Mouse (Mus musculus) midbrain, embryonic 10.5 days (tissue): ENCODE data around the gene Cdc42bpb. TPM values are rescaled to one million over a fixed set of nuclear protein-coding genes. Genes with fewer than 3 reads are reported as not detected.

Experiments
- DNase-seq: peaks from one replicate; pipeline ENCODE4 v3.0.0-alpha.2; 2017; ENCODE audit warnings: low spot score
- H3K27ac ChIP-seq: fragments of 300-500 bp; sonication (generic); replicated peaks from 2 replicates; pipeline ENCODE4 v1.5.1; 2016; ENCODE audit warnings: mild to moderate bottlenecking
- H3K27me3 ChIP-seq: fragments of 300-500 bp; sonication (generic); 2 replicates; pipeline ENCODE4 v1.6.1; 2016; ENCODE audit warnings: low read depth, mild to moderate bottlenecking; ENCODE audit not compliant: poor library complexity, severe bottlenecking
- H3K36me3 ChIP-seq: fragments of 300-500 bp; sonication (generic); 2 replicates; pipeline ENCODE4 v1.6.1; 2016; ENCODE audit warnings: mild to moderate bottlenecking, moderate library complexity
- H3K4me1 ChIP-seq: fragments of 300-500 bp; sonication (generic); 2 replicates; pipeline ENCODE4 v1.6.1; 2016
- H3K4me3 ChIP-seq: fragments of 300-500 bp; sonication (generic); 2 replicates; pipeline ENCODE4 v1.5.1; 2016; ENCODE audit warnings: mild to moderate bottlenecking, moderate library complexity
- H3K9me3 ChIP-seq: fragments of 300-500 bp; sonication (generic); replicated peaks from 2 replicates; pipeline ENCODE4 v1.6.1; 2016; ENCODE audit warnings: mild to moderate bottlenecking
- WGBS: fragments of 180-500 bp; shearing (Covaris S2); methylation state at CpG from one replicate; pipeline ENCODE4 v1.1.7; 2016; 5-methylcytosine and 5-hydroxymethylcytosine counted together
- polyA plus RNA-seq: library from polyadenylated mRNA; unstranded; fragments of >200 nt; fragmentation: Nextera tagmentation; extraction: Ambion mirVana; gene quantifications from 2 replicates; pipeline ENCODE4 v1.2.1, GENCODE M21; 2016

Cdc42bpb gene
- polyA plus RNA-seq, 1 experiment from 2014 or later, result 31.4 TPM

DNA sequence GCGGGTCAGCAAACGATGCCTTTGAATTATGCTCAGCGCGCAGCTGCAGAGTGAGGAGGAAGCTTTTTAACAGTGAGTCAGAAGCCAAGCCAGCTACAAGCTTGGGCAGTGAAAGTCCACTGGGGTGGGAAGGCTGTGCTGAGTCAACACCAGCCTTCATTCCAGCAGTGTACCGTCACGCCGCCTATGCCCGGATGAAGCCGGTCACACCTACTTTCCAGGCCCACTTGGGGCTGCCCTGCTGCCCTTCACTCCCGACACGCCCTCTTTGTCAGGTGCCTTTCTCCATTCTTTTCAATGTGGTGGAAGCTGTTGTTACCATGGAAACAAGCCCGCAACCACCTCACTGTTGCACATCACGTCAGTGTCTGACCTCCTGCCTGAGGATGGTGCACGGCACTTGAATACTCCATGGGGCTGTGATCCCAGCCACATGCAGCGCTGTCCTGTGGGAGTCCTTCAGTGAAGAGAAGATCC is 24.0 kb downstream of the Cdc42bpb start:
- 72% methylated on average over 15 of the region's 15 CpGs for WGBS
- no peaks in the 10 kb centered on the region for H3K27me3 ChIP-seq
- peaks cover 16% of the 10 kb centered on the region for H3K36me3 ChIP-seq
- DNase-seq, result peak; percentile 23
- H3K9me3 ChIP-seq, result no peaks in the 10 kb centered on the region
- 0 out of 2 replicates have a peak overlapping the region, but pooled peaks have one; percentile 17 for H3K27ac ChIP-seq
- H3K4me1 ChIP-seq, result peaks cover 48% of the 10 kb centered on the region
- H3K4me3 ChIP-seq, result no peak overlapping the region

DNA sequence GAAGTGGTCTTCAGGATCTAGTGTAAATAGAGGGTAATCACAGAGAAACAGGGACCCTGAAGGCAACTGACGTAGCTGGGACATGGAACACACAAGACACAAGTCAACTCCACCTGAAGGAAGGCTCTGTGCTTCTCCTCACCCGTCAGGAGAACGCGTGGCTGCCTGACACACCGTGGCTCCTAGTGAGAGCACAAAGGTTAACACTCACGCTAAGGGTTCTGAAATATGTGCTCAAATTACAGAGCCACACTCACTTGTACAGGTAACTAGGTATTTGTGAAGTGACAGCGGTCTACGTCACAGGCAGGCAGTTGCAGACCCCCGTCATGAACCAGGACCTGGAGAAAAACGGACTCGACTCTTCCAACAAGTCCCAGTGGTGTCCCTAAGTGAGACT is 24.5 kb downstream of the Cdc42bpb start:
- Histone ChIP-seq H3K4me3 (no peak overlapping the region), H3K27ac (0 out of 2 replicates have a peak overlapping the region, but pooled peaks have one; percentile 17), H3K36me3 (peaks cover 16% of the 10 kb centered on the region), H3K27me3 (no peaks in the 10 kb centered on the region), H3K4me1 (peaks cover 43% of the 10 kb centered on the region), H3K9me3 (no peaks in the 10 kb centered on the region)
- 94% methylated on average over 11 of the region's 11 CpGs for WGBS
- no peak for DNase-seq

GRCm38 (mm10) chr12:111352520-111352919 is 25.0 kb downstream of the Cdc42bpb start:
- DNase-seq, result no peak
- H3K27ac ChIP-seq, result 0 out of 2 replicates have a peak overlapping the region, but pooled peaks have one; percentile 0
- H3K4me1 ChIP-seq, result peaks cover 38% of the 10 kb centered on the region
- H3K4me3 ChIP-seq, result no peak overlapping the region
- no peaks in the 10 kb centered on the region for H3K27me3 ChIP-seq
- H3K36me3 ChIP-seq, result peaks cover 16% of the 10 kb centered on the region
- no peaks in the 10 kb centered on the region for H3K9me3 ChIP-seq
- 92% methylated on average over 10 of the region's 10 CpGs for WGBS

DNA sequence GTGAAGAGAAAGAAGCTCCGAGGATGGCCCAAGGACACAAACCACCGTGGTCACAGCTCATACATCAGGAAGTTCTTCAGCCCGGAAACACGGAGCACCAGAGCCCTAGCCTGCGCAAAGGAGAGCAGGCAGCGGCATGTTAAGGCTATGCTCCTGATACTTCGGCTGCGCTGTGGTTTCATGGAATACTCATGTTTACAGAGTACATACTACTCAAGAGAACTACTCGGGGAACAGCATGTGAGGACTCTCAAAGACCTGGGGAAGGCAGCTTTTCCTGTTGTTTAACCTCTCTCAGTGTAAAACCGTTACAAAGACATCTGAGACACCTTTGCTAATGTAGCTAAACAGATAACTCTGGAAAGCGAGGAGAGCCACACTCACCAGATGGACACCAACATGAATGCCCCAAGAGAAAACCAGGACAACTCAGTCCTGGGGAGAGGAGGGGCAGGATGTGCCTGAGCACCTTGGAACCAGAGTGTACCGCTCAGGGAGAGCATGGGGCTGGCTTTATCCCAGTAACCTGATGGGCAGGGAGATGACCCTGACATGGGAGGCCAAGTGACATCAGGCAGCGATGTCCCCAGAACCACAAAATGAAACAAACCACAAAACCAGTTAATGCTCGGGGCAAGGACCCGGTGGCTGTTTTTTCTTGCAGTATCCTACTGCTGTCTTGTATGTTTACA is 27.8 kb downstream of the Cdc42bpb start:
- Histone ChIP-seq H3K4me1 (peaks cover 30% of the 10 kb centered on the region), H3K27ac (no peak overlapping the region), H3K36me3 (peaks cover 16% of the 10 kb centered on the region), H3K4me3 (no peak overlapping the region), H3K27me3 (no peaks in the 10 kb centered on the region), H3K9me3 (no peaks in the 10 kb centered on the region)
- no peak for DNase-seq
- 94% methylated on average over 15 of the region's 15 CpGs for WGBS

DNA sequence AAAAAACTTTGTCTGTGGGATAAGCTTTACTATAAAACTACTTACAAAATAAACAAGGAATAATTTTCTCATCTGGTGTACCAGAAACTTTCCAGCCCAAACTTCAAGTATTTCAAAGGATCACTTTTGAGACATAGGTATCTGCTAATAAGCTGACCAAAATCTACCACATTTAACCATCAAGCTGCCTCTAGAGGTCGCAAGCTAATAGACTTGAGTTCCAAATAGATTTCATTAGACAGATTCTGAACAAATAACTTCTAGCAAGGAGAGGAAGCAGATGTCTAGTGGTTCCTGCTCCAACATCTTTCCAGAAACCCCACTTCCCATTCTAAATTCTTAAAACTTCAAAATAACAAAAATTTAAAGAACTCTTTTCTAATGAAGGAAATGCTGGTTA is 33.6 kb downstream of the Cdc42bpb start:
- Histone ChIP-seq H3K9me3 (no peaks in the 10 kb centered on the region), H3K4me3 (no peak overlapping the region), H3K36me3 (peaks cover 44% of the 10 kb centered on the region), H3K27me3 (no peaks in the 10 kb centered on the region), H3K27ac (no peak overlapping the region), H3K4me1 (peaks cover 9% of the 10 kb centered on the region)
- no peak for DNase-seq
- 73% methylated on average over 1 of the region's 1 CpGs for WGBS

DNA sequence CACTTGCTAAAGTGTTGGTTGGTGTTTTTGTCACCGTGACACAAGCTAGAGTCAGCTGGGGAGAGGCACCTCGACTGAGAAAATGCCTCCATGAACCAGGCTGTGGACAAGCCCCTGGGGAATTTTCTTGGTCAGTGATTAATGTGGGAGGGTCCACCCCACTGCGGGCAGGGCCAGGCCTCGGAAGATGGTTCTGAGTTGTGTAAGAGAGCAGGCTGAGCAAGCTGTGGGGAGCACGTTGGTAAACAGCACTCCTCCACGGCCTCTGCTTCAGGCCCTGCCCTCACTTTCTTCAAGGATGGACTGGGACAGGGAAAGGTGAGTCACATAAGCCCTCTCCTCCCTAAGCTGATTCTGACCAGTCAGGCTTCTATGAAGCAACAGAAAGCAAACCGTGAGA is 36.8 kb downstream of the Cdc42bpb start:
- Histone ChIP-seq H3K4me3 (no peak overlapping the region), H3K9me3 (no peaks in the 10 kb centered on the region), H3K36me3 (peaks cover 77% of the 10 kb centered on the region), H3K4me1 (no peaks in the 10 kb centered on the region), H3K27me3 (no peaks in the 10 kb centered on the region), H3K27ac (no peak overlapping the region)
- DNase-seq, result no peak
- 87% methylated on average over 7 of the region's 7 CpGs for WGBS

- Histone ChIP-seq H3K4me3 (no peak overlapping the region), H3K9me3 (no peaks in the 10 kb centered on the region), H3K4me1 (no peaks in the 10 kb centered on the region), H3K36me3 (peaks cover 98% of the 10 kb centered on the region), H3K27ac (no peak overlapping the region), H3K27me3 (no peaks in the 10 kb centered on the region)
- WGBS, result 85% methylated on average over 15 of the region's 15 CpGs
- no peak for DNase-seq
Measured at GRCm38 (mm10) chr12:111337864-111338354, 39.6 kb downstream of the Cdc42bpb start.

DNA sequence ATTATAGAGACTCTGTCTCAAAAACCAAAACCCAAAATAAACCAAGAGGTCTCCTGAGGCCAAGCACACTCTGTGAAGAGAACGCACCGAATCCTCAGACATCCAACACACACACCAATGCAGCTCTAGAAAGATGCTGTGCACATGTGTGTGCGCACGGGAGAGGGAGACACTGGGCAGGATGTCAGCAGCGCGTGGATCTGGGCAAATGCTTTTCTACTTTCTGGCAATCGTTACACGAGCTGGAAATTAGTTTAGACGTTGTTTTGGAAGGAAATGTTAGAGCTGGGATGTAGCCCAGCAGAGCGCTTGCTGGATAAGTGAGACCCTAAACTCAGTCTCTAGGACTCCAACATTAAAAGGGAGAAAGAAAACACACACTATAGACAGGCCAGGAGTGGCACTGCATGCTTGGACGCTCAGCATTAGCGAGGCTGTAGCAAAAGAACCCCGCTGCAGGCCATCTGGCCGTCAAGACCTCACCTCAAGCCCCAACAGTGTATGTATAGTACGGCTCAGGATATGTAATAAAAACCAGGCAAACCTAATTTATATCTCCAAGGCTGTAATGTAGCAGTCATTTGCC is 44.4 kb downstream of the Cdc42bpb start:
- Histone ChIP-seq H3K4me3 (no peak overlapping the region), H3K27ac (no peak overlapping the region), H3K9me3 (no peaks in the 10 kb centered on the region), H3K4me1 (no peaks in the 10 kb centered on the region), H3K36me3 (peaks cover 96% of the 10 kb centered on the region), H3K27me3 (no peaks in the 10 kb centered on the region)
- no peak for DNase-seq
- 89% methylated on average over 15 of the region's 15 CpGs for WGBS

- H3K27me3 ChIP-seq, result no peaks in the 10 kb centered on the region
- H3K4me3 ChIP-seq, result no peak overlapping the region
- no peak overlapping the region for H3K27ac ChIP-seq
- no peaks in the 10 kb centered on the region for H3K4me1 ChIP-seq
- peaks cover 96% of the 10 kb centered on the region for H3K36me3 ChIP-seq
- no peak for DNase-seq
- no peaks in the 10 kb centered on the region for H3K9me3 ChIP-seq
- 95% methylated on average over 11 of the region's 11 CpGs for WGBS
Measured at GRCm38 (mm10) chr12:111332443-111332842, 45.1 kb downstream of the Cdc42bpb start.

DNA sequence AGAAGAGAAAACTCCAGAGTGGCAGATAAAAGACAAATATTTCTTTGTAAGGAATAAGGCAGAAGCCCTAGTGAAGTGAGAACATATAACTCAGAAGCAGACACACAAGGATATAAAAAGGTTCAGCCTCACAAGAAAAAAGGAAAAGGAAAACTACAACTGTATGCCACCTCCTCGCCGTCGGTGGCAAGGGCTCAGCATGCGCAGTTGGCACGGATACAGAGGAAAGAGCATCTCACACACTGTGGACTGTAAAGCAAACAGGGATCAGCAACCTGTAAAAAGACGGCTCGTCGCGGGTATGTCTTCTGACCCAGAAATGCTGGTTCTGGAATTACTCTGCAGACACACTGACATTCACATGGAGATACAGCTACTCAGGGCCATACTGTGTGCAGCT is 45.9 kb downstream of the Cdc42bpb start:
- H3K9me3 ChIP-seq, result no peaks in the 10 kb centered on the region
- no peaks in the 10 kb centered on the region for H3K27me3 ChIP-seq
- 0 out of 2 replicates have a peak, but pooled peaks cover 2% of the 10 kb centered on the region for H3K4me1 ChIP-seq
- H3K27ac ChIP-seq, result no peak overlapping the region
- peaks cover 96% of the 10 kb centered on the region for H3K36me3 ChIP-seq
- WGBS, result 93% methylated on average over 9 of the region's 9 CpGs
- H3K4me3 ChIP-seq, result no peak overlapping the region
- no peak for DNase-seq

- no peak for DNase-seq
- Histone ChIP-seq H3K27ac (no peak overlapping the region), H3K4me3 (no peak overlapping the region), H3K36me3 (peaks cover 97% of the 10 kb centered on the region), H3K27me3 (no peaks in the 10 kb centered on the region), H3K4me1 (peaks cover 8% of the 10 kb centered on the region; the same call in 1 of the 2 replicates), H3K9me3 (no peaks in the 10 kb centered on the region)
- WGBS, result 96% methylated on average over 15 of the region's 15 CpGs
Measured at GRCm38 (mm10) chr12:111329281-111329680, 48.2 kb downstream of the Cdc42bpb start.

GRCm38 (mm10) chr12:111328360-111328759 is 49.2 kb downstream of the Cdc42bpb start:
- Histone ChIP-seq H3K4me3 (no peak overlapping the region), H3K27me3 (no peaks in the 10 kb centered on the region), H3K9me3 (no peaks in the 10 kb centered on the region), H3K36me3 (peaks cover 97% of the 10 kb centered on the region), H3K27ac (no peak overlapping the region), H3K4me1 (peaks cover 8% of the 10 kb centered on the region; the same call in 1 of the 2 replicates)
- WGBS, result 92% methylated on average over 6 of the region's 6 CpGs
- DNase-seq, result no peak
